Mouse (Mus musculus) bone marrow macrophage, adult 2 months (primary cell): ENCODE data around the gene Vsir.

ENCODE experiments used
- CTCF ChIP-seq: IDR thresholded peaks from 2 replicates; pipeline ENCODE4 v1.5.1; 2012; ENCODE audit warnings: low read depth, mild to moderate bottlenecking, low read length, moderate library complexity
- POLR2A ChIP-seq: IDR thresholded peaks from 2 replicates; pipeline ENCODE4 v1.6.1; 2012; ENCODE audit warnings: mild to moderate bottlenecking, low read depth, low read length, borderline replicate concordance

- TF ChIP-seq CTCF = no peak
- no peak for TF ChIP-seq POLR2A
Measured at GRCm38 (mm10) chr10:60400507-60401295, 54.0 kb downstream of the Vsir start.
